In genomic region chr17:27165054-27165773, GRCm38 (mm10) we compare ENCODE assay signal across 8 mouse cellular contexts. TPM values are rescaled to one million over a fixed set of nuclear protein-coding genes. Genes with fewer than 3 reads are reported as not detected.
DNase-seq lines count a peak whose midpoint lies in the region; ATAC-seq and TF ChIP-seq lines count a peak whose summit lies in the region.

No protein-coding gene starts in this region.

- no peaks in the 10 kb centered on the region for H3K36me3 ChIP-seq in heart, embryonic 11.5 days (ENCODE audit: control insufficient read depth, insufficient read depth, low read length)
- no peaks in the 10 kb centered on the region for H3K36me3 ChIP-seq in ES-Bruce4 (ENCODE audit: control insufficient read depth, insufficient read depth, low read length, poor library complexity, severe bottlenecking)
- no peaks in the 10 kb centered on the region for H3K36me3 ChIP-seq in hindbrain, postnatal 0 days (ENCODE audit: insufficient read depth, low read length)
- no peaks in the 10 kb centered on the region for H3K36me3 ChIP-seq in liver, embryonic 14.5 days (replicated peaks; ENCODE audit: control insufficient read depth, insufficient read depth, low read depth)

- H3K27ac ChIP-seq in heart, embryonic 11.5 days (ENCODE audit: low read depth, low read length), result no peak overlapping the region
- no peak overlapping the region for H3K27ac ChIP-seq in ES-Bruce4 (ENCODE audit: insufficient read depth, low read length)
- no peak overlapping the region for H3K27ac ChIP-seq in hindbrain, postnatal 0 days
- H3K27ac ChIP-seq in liver, embryonic 14.5 days, result no peak overlapping the region

- H3K4me1 ChIP-seq in heart, embryonic 11.5 days (ENCODE audit: control insufficient read depth, insufficient read depth, low read length), result no peaks in the 10 kb centered on the region
- no peaks in the 10 kb centered on the region for H3K4me1 ChIP-seq in ES-Bruce4 (ENCODE audit: control insufficient read depth, insufficient read depth, low read length)
- H3K4me1 ChIP-seq in hindbrain, postnatal 0 days (ENCODE audit: insufficient read depth, low read length), result no peaks in the 10 kb centered on the region
- peaks cover 4 to 10% of the 10 kb centered on the region in 2 experiments; a peak in 3 of 4 replicates for H3K4me1 ChIP-seq in liver, embryonic 14.5 days (replicated peaks; ENCODE audit: control insufficient read depth in 2 of 2, insufficient read depth in 2 of 2, low read length in 1 of 2)

- no peak overlapping the region for H3K4me3 ChIP-seq in heart, embryonic 11.5 days (ENCODE audit: low read depth, low read length)
- no peak overlapping the region for H3K4me3 ChIP-seq in ES-Bruce4 (ENCODE audit: low read depth, low read length)
- no peak overlapping the region for H3K4me3 ChIP-seq in hindbrain, postnatal 0 days (ENCODE audit: low read length)
- no peak overlapping the region for H3K4me3 ChIP-seq in liver, embryonic 14.5 days (ENCODE audit: insufficient read depth in 1 of 2, low read depth in 2 of 2, low read length in 2 of 2)

- H3K9me3 ChIP-seq in heart, embryonic 11.5 days (replicated peaks; ENCODE audit: control insufficient read depth, low read length), result no peaks in the 10 kb centered on the region
- no peaks in the 10 kb centered on the region for H3K9me3 ChIP-seq in ES-Bruce4 (replicated peaks; ENCODE audit: control insufficient read depth, insufficient read depth, low read length, poor library complexity, severe bottlenecking)
- no peaks in the 10 kb centered on the region for H3K9me3 ChIP-seq in hindbrain, postnatal 0 days (ENCODE audit: low read length)
- H3K9me3 ChIP-seq in liver, embryonic 14.5 days (ENCODE audit: control insufficient read depth, low read length), result no peaks in the 10 kb centered on the region

- 65% methylated on average over 8 of the region's 8 CpGs for WGBS in heart, embryonic 11.5 days (ENCODE audit: insufficient replicate concordance)
- WGBS in hindbrain, postnatal 0 days, result 64% methylated on average over 8 of the region's 8 CpGs
- 57% methylated on average over 8 of the region's 8 CpGs for WGBS in liver, embryonic 14.5 days (ENCODE audit: insufficient replicate concordance)

- H3K9ac ChIP-seq in heart, embryonic 11.5 days (ENCODE audit: low read depth, low read length), result no peak overlapping the region
- H3K9ac ChIP-seq in ES-Bruce4 (ENCODE audit: low read depth, poor library complexity, severe bottlenecking), result no peak overlapping the region
- no peak overlapping the region for H3K9ac ChIP-seq in hindbrain, postnatal 0 days (replicated peaks; ENCODE audit: low read length)
- no peak overlapping the region for H3K9ac ChIP-seq in liver, embryonic 14.5 days (replicated peaks)

- no peak for TF ChIP-seq EP300 in ES-Bruce4 (IDR thresholded peaks at IDR 0.05; ENCODE audit: insufficient read depth, low read depth, low read length)
- no peak for TF ChIP-seq EP300 in liver, embryonic 14.5 days (IDR thresholded peaks at IDR 0.05; ENCODE audit: low read depth)

- DNase-seq in heart, postnatal 14 days, result peak; percentile 44 to 66
- peak; percentile 54 for DNase-seq in cerebellum, adult 9-10 months
- DNase-seq in hindbrain, postnatal 0 days (ENCODE audit: low spot score), result peak; percentile 82
- DNase-seq in liver, embryonic 14.5 days (ENCODE audit: low read depth in 3 of 3, low spot score in 3 of 3), result no peak
- peak; percentile 74 for DNase-seq in retina, postnatal 7 days (ENCODE audit: low read depth, low spot score)
- DNase-seq in spleen, adult 18-20 months, result no peak

- intact Hi-C loops in heart, postnatal 14 days (cut with DNase I), result no loop called here

- TF ChIP-seq CTCF in ES-Bruce4 (IDR thresholded peaks at IDR 0.05; ENCODE audit: low read depth, low read length), result peak; percentile 74
- TF ChIP-seq CTCF in hindbrain, postnatal 0 days (IDR thresholded peaks at IDR 0.05; ENCODE audit: low read depth), result peak; percentile 87
- TF ChIP-seq CTCF in liver, embryonic 14.5 days (IDR thresholded peaks at IDR 0.05; ENCODE audit: low read depth), result peak; percentile 71

- H3K4me2 ChIP-seq in heart, embryonic 11.5 days, result no peak overlapping the region
- no peak overlapping the region for H3K4me2 ChIP-seq in hindbrain, postnatal 0 days (ENCODE audit: low read depth, low read length)
- no peak overlapping the region for H3K4me2 ChIP-seq in liver, embryonic 14.5 days (ENCODE audit: low read depth)

- H3K27me3 ChIP-seq in heart, embryonic 11.5 days (ENCODE audit: control insufficient read depth, insufficient read depth, low read length), result no peaks in the 10 kb centered on the region
- H3K27me3 ChIP-seq in ES-Bruce4 (ENCODE audit: control insufficient read depth, insufficient read depth, low read length, poor library complexity, severe bottlenecking), result no peaks in the 10 kb centered on the region
- no peaks in the 10 kb centered on the region for H3K27me3 ChIP-seq in hindbrain, postnatal 0 days (ENCODE audit: insufficient read depth, low read length)
- H3K27me3 ChIP-seq in liver, embryonic 14.5 days (ENCODE audit: control insufficient read depth, insufficient read depth, low read length), result no peaks in the 10 kb centered on the region

- TF ChIP-seq POLR2A in ES-Bruce4 (IDR thresholded peaks at IDR 0.05; ENCODE audit: insufficient read depth, low read length), result no peak

- no peak for ATAC-seq in heart, embryonic 11.5 days (replicated peaks; ENCODE audit: insufficient number of reproducible peaks, low FRiP score, low TSS enrichment)
- ATAC-seq in hindbrain, postnatal 0 days, result peak; percentile 69; the same call in 1 of the 2 replicates
- ATAC-seq in liver, embryonic 14.5 days (ENCODE audit: insufficient read depth), result no peak

RNA-seq across cellular contexts. Expression of gene Ip6k3, which starts 2.4 kb away (rescaled TPM):
- 10 to 100 TPM in 1 of 2 experiments, 1 to 10 TPM in 1; 8.9 to 10.7 TPM for total RNA-seq in heart, postnatal 14 days (2021)
- 0.15 and 0.26 TPM in 2 replicates for polyA plus RNA-seq in heart, embryonic 11.5 days (2014; fragmentation: Nextera tagmentation; extraction: Ambion mirVana)
- polyA plus RNA-seq in ES-Bruce4 (2011; ENCODE audit: insufficient read depth, insufficient read length, low read depth, missing spikeins), result not detected in 2 replicates
- total RNA-seq in hindbrain, postnatal 0 days (2014; rRNA removed), result 0.47 TPM in 1 of 2 replicates, not detected in the other
- polyA plus RNA-seq in hindbrain, postnatal 0 days (2015; fragmentation: Nextera tagmentation; extraction: Ambion mirVana), result 0.31 and 0.37 TPM in 2 replicates
- polyA plus RNA-seq in liver, embryonic 14.5 days (2012; rRNA removed), result 0.02 TPM in 1 of 2 replicates, not detected in the other
- polyA plus RNA-seq in liver, embryonic 14.5 days (2014; fragmentation: Nextera tagmentation; extraction: Ambion mirVana), result 0.04 TPM in 1 of 2 replicates, not detected in the other

RNA-seq across cellular contexts. Expression of gene Uqcc2, which starts 31.5 kb away (rescaled TPM):
- total RNA-seq in heart, postnatal 14 days (2021), result 100 to 1,000 TPM; 270 to 283 TPM
- polyA plus RNA-seq in heart, embryonic 11.5 days (2014; fragmentation: Nextera tagmentation; extraction: Ambion mirVana), result 363 and 374 TPM in 2 replicates
- 138 and 155 TPM in 2 replicates for polyA plus RNA-seq in ES-Bruce4 (2011; ENCODE audit: insufficient read depth, insufficient read length, low read depth, missing spikeins)
- 230 and 283 TPM in 2 replicates for total RNA-seq in hindbrain, postnatal 0 days (2014; rRNA removed)
- polyA plus RNA-seq in hindbrain, postnatal 0 days (2015; fragmentation: Nextera tagmentation; extraction: Ambion mirVana), result 427 and 445 TPM in 2 replicates
- 73.6 and 129 TPM in 2 replicates for polyA plus RNA-seq in liver, embryonic 14.5 days (2012; rRNA removed)
- polyA plus RNA-seq in liver, embryonic 14.5 days (2014; fragmentation: Nextera tagmentation; extraction: Ambion mirVana), result 204 and 208 TPM in 2 replicates

RNA-seq across cellular contexts. Expression of gene Lemd2, which starts 39.1 kb away (rescaled TPM):
- total RNA-seq in heart, postnatal 14 days (2021), result 10 to 100 TPM; 27.4 to 28.6 TPM
- 6.7 and 8.4 TPM in 2 replicates for polyA plus RNA-seq in heart, embryonic 11.5 days (2014; fragmentation: Nextera tagmentation; extraction: Ambion mirVana)
- polyA plus RNA-seq in ES-Bruce4 (2011; ENCODE audit: insufficient read depth, insufficient read length, low read depth, missing spikeins), result 31.6 and 38.7 TPM in 2 replicates
- total RNA-seq in hindbrain, postnatal 0 days (2014; rRNA removed), result 100 and 112 TPM in 2 replicates
- polyA plus RNA-seq in hindbrain, postnatal 0 days (2015; fragmentation: Nextera tagmentation; extraction: Ambion mirVana), result 17.5 and 18.4 TPM in 2 replicates
- 15.5 and 16.4 TPM in 2 replicates for polyA plus RNA-seq in liver, embryonic 14.5 days (2012; rRNA removed)
- polyA plus RNA-seq in liver, embryonic 14.5 days (2014; fragmentation: Nextera tagmentation; extraction: Ambion mirVana), result 3.1 and 3.7 TPM in 2 replicates

Comparison
In these comparisons a context has a peak if more than half of its experiments do, and no peak if none do; other contexts are left out.
1. DNase-seq: peak in heart, postnatal 14 days (2 of 2), cerebellum, adult 9-10 months (single experiment), hindbrain, postnatal 0 days (single experiment) and retina, postnatal 7 days (single experiment); none in liver, embryonic 14.5 days (0 of 3) and spleen, adult 18-20 months (0 of 2).
2. Peak in every context shown above with its lines, with median percentiles within 50 percentile points of each other: CTCF ChIP-seq.